Mouse (Mus musculus): Measurements from ENCODE around the gene Bach2. TPM values are rescaled to one million over a fixed set of nuclear protein-coding genes. Genes with fewer than 3 reads are reported as not detected.
A peak's percentile ranks its signal among the peaks of the same experiment; 100 is the strongest.

The Bach2 gene
- polyA plus RNA-seq, 1 experiment from 2014 or later = 12.2 TPM

DNA sequence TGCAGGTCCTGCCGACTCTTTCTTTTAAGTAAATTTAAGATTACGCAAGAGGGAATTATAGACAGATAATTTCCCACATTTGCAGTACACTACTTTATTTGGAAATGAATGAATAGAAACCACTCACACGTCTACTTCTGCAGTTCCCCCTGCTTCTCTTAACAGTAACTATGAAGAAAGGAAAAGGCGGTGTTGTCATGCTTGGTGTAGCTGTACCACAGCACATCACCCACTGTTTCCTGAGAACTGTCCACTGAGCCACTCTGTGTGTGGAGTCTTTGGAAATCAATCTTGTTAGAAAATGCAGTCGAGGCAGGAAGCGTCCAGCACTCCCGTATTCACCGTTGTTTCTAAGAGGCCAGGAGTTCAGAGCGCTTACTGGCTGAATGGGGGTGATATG lies 174.9 kb downstream of the Bach2 start:
- no peaks in the 10 kb centered on the region for H3K27me3 ChIP-seq
- H3K4me2 ChIP-seq (replicated peaks) = no peak overlapping the region
- ATAC-seq (ENCODE audit: low FRiP score, low read depth) = no peak
- no peaks in the 10 kb centered on the region for H3K36me3 ChIP-seq
- H3K4me3 ChIP-seq = no peak overlapping the region
- H3K4me1 ChIP-seq = 0 out of 2 replicates have a peak, but pooled peaks cover 7% of the 10 kb centered on the region
- 83% methylated on average over 9 of the region's 9 CpGs for WGBS
- H3K9me3 ChIP-seq = no peaks in the 10 kb centered on the region
- H3K27ac ChIP-seq = no peak overlapping the region
- H3K9ac ChIP-seq = no peak overlapping the region

DNA sequence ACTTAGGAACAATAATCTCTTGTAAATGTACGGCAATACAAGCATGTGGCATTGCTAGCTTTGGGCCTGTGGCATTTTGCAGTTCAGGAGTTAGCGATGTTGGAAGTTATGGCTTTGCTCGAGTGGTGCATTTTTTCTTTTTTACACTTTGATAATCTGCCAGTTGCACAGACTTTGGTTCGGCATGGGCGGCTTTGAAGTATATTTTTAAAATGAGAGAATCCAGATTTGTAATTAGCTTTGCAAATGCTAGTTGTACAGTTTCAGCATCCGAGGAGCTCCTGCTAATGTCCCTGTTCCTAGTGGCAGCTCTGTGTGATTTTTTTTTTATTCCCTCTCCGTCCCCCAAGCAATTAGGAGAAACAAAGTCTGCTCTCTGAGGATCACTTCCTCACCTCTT lies 176.4 kb downstream of the Bach2 start:
- no peak overlapping the region for H3K4me2 ChIP-seq (replicated peaks)
- H3K36me3 ChIP-seq = no peaks in the 10 kb centered on the region
- 0 out of 2 replicates have a peak, but pooled peaks cover 7% of the 10 kb centered on the region for H3K4me1 ChIP-seq
- WGBS = 65% methylated on average over 7 of the region's 7 CpGs
- H3K9ac ChIP-seq = no peak overlapping the region
- no peaks in the 10 kb centered on the region for H3K27me3 ChIP-seq
- no peak overlapping the region for H3K4me3 ChIP-seq
- H3K9me3 ChIP-seq = no peaks in the 10 kb centered on the region
- ATAC-seq (ENCODE audit: low FRiP score, low read depth) = no peak
- no peak overlapping the region for H3K27ac ChIP-seq

DNA sequence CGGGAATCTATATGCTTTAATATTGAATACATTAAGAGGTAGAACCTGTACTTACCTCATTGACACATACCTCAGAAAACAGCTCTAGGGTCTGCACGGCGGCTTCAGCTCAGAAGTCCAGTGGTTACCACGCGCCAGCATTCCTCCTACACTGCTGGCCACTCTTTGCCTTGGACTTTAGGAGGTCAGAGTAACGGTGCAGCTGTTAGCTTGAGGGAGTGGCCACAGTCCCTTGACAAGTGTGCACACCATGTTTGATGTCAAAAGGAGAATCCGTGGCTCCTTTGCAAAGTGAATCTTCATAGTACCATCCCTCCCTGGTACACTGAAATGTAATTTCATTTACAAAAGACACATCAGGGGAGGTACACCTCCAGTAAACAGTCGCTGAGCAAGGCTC lies 179.3 kb downstream of the Bach2 start:
- no peaks in the 10 kb centered on the region for H3K27me3 ChIP-seq
- H3K4me3 ChIP-seq = no peak overlapping the region
- no peak overlapping the region for H3K4me2 ChIP-seq (replicated peaks)
- H3K27ac ChIP-seq = no peak overlapping the region
- H3K4me1 ChIP-seq = 0 out of 2 replicates have a peak, but pooled peaks cover 5% of the 10 kb centered on the region
- no peaks in the 10 kb centered on the region for H3K9me3 ChIP-seq
- H3K9ac ChIP-seq = no peak overlapping the region
- WGBS = 87% methylated on average over 8 of the region's 8 CpGs
- no peak for ATAC-seq (ENCODE audit: low FRiP score, low read depth)
- H3K36me3 ChIP-seq = no peaks in the 10 kb centered on the region

DNA sequence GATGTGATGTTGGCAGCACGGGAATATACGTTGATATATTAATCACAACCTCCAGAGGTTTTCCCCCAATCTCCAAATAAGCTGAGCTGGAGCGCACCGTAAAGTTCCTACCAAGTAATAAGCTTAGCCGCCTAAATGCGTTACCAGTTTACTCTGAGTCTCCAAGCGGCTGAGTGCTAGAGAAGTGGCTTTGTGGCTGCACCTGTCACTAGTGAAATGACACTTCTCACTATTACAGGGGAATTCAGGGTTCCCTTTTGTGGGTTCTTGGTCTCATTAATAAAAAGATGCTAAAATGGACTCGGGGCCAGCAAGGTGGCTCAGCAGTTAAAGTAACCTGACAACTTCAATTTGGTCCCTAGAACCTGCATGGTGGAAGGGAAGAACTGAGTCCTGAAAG lies 183.0 kb downstream of the Bach2 start:
- Histone ChIP-seq H3K4me1 (0 out of 2 replicates have a peak, but pooled peaks cover under 1% of the 10 kb centered on the region), H3K9me3 (no peaks in the 10 kb centered on the region), H3K4me3 (no peak overlapping the region), H3K27me3 (no peaks in the 10 kb centered on the region), H3K36me3 (no peaks in the 10 kb centered on the region), H3K27ac (no peak overlapping the region), H3K9ac (no peak overlapping the region), H3K4me2 (replicated peaks) (no peak overlapping the region)
- no peak for ATAC-seq (ENCODE audit: low FRiP score, low read depth)
- WGBS = 86% methylated on average over 8 of the region's 8 CpGs

DNA sequence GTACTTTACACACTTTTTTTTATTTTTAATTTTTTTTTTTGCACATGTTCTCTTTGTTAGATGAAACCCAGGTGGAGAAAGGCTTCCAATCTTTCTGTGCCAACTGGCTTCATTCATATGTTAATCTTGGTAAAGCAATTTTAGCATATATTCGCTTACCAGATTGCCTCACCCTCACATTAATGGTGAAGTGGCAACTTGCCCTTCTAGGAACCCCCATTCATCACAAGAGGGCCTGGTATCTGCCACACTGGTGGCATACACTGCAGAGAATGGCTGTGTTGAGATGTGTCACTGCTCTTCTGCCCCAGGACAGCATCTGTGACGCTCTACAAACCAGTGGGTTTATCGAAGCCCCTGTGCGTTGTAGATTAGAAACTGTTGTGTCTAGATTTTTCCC lies 183.8 kb downstream of the Bach2 start:
- WGBS = 91% methylated on average over 4 of the region's 4 CpGs
- Histone ChIP-seq H3K4me2 (replicated peaks) (no peak overlapping the region), H3K4me1 (0 out of 2 replicates have a peak, but pooled peaks cover 9% of the 10 kb centered on the region), H3K27ac (no peak overlapping the region), H3K4me3 (no peak overlapping the region), H3K9me3 (no peaks in the 10 kb centered on the region), H3K27me3 (no peaks in the 10 kb centered on the region), H3K9ac (no peak overlapping the region), H3K36me3 (no peaks in the 10 kb centered on the region)
- no peak for ATAC-seq (ENCODE audit: low FRiP score, low read depth)

DNA sequence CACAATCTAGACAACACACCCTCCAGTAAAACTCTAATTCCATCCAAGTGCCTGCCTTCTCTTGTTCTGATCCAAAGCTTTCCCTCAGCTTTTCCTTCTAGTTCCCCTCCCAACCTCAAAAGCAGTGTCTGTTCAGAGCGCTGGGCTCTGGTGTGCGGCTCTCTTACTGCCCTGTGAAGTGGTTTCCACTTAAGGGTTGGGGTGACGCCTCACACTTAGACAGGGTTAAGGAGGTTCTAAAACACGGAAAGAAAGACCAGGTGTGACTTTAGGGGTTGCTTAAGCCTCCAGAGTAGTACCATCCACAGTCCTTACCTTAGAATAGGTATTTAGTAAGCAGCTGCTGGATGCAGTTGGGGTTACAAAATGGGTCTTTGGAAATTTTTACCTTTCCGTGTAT lies 185.1 kb downstream of the Bach2 start:
- H3K9ac ChIP-seq = no peak overlapping the region
- 0 out of 2 replicates have a peak, but pooled peaks cover 9% of the 10 kb centered on the region for H3K4me1 ChIP-seq
- no peaks in the 10 kb centered on the region for H3K36me3 ChIP-seq
- no peaks in the 10 kb centered on the region for H3K9me3 ChIP-seq
- ATAC-seq (ENCODE audit: low FRiP score, low read depth) = no peak
- H3K4me3 ChIP-seq = no peak overlapping the region
- no peak overlapping the region for H3K4me2 ChIP-seq (replicated peaks)
- H3K27me3 ChIP-seq = no peaks in the 10 kb centered on the region
- H3K27ac ChIP-seq = no peak overlapping the region
- WGBS = 80% methylated on average over 5 of the region's 5 CpGs

DNA sequence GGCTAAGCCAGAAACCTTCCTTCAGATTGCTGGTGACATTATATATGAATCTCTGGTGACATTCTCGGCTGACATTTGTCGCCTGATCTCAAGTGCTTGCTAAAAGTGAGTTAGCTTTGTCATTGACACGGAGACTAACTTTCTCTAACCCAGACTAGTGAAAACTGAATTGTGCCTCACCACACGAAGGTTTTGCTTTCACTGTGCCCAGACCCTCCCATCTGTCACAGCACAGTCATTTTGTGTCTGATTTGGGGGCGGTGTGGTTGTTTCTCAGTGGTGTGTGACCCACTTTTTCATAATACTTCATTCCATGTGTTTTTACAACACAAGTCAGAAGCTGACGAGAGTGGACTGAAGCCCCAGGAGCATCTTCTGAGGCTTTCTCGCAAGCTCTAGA lies 185.8 kb downstream of the Bach2 start:
- Histone ChIP-seq H3K9ac (no peak overlapping the region), H3K27me3 (no peaks in the 10 kb centered on the region), H3K4me2 (replicated peaks) (no peak overlapping the region), H3K36me3 (no peaks in the 10 kb centered on the region), H3K4me3 (no peak overlapping the region), H3K4me1 (0 out of 2 replicates have a peak, but pooled peaks cover 11% of the 10 kb centered on the region), H3K27ac (no peak overlapping the region), H3K9me3 (no peaks in the 10 kb centered on the region)
- 81% methylated on average over 7 of the region's 7 CpGs for WGBS
- ATAC-seq (ENCODE audit: low FRiP score, low read depth) = no peak

DNA sequence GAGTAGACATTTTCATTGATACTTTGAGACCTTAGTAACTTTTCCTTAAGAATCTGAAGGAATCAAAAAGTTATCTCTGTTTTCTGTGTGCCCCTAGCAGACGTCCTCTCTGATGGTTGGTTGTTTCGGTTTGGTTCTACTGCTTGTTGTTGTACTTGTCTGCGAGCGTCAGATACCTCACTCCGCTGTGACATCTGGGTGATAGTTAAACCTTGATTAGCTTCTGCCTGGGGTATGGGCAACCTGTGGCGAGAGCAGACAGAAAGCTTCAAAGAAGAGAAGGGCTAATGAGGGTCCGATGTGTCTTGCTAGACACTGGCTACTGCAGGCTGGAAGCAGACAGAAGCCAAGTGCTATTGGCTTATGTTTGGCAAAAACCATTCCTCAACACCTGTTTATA lies 186.5 kb downstream of the Bach2 start:
- no peak overlapping the region for H3K4me3 ChIP-seq
- no peaks in the 10 kb centered on the region for H3K36me3 ChIP-seq
- peaks cover 13% of the 10 kb centered on the region; the same call in 1 of the 2 replicates for H3K4me1 ChIP-seq
- H3K9ac ChIP-seq = no peak overlapping the region
- H3K4me2 ChIP-seq (replicated peaks) = no peak overlapping the region
- 65% methylated on average over 7 of the region's 7 CpGs for WGBS
- H3K27ac ChIP-seq = no peak overlapping the region
- no peak for ATAC-seq (ENCODE audit: low FRiP score, low read depth)
- H3K27me3 ChIP-seq = no peaks in the 10 kb centered on the region
- H3K9me3 ChIP-seq = no peaks in the 10 kb centered on the region

DNA sequence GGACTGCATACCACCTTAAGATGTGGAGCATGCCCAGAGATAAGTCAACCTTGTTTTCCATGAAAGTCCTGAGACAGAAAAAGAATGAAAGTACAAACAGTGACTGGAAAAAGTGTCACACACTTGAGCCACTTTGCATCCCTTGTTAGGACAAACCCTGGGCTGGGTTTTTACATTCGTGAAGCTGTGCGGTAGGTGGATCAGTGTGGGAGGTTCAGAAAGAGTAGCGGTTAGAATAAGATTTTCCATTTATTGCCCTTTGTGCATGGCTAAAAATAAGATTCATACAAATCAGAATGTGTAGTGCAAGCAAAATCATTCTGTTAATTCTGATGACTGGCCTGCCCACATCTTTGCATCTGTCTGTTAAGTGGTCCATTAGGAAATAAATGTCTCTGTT lies 187.0 kb downstream of the Bach2 start:
- no peak overlapping the region for H3K9ac ChIP-seq
- no peaks in the 10 kb centered on the region for H3K9me3 ChIP-seq
- no peaks in the 10 kb centered on the region for H3K27me3 ChIP-seq
- WGBS = 98% methylated on average over 3 of the region's 3 CpGs
- H3K36me3 ChIP-seq = no peaks in the 10 kb centered on the region
- no peak overlapping the region for H3K27ac ChIP-seq
- no peak overlapping the region for H3K4me2 ChIP-seq (replicated peaks)
- no peak overlapping the region for H3K4me3 ChIP-seq
- H3K4me1 ChIP-seq = peaks cover 19% of the 10 kb centered on the region
- ATAC-seq (ENCODE audit: low FRiP score, low read depth) = no peak

DNA sequence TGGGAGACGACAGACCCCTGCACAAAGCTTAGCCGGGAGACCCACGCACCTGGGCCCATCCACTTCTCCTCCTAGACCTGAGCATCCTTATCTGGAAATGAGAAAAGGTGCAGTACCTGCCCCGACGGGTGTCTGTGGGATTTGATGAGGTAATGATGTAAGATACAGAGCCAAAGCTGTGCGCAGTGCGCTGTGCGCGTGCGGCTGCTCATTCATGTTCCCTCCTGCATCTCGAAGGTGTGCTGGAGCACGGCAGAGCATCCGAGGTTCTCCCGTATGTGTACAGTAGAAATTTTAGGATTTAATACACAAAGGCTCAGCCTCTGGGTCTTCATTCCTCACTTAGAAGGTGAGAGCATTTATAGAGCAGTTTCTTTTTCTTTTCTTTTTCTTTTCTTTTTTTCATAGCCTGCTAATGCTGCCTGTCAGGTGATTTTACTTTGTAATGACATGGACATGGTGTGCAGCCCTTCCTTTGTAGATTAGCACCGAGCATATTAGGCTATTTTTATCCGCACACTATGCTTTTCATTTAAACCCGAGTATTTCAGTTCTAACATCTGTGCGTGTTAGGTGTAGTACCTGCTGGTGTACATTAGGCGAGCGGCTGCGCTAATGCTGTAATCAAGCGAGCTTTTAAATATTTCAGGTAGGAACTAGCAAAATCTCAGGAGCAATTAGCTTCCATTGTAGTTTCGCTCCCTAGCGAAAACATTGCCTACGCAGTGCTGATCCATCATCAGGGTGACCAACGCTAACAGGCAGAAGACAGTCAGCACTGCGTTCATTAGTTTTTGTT lies 188.4 kb downstream of the Bach2 start:
- Histone ChIP-seq H3K9ac (no peak overlapping the region), H3K27me3 (no peaks in the 10 kb centered on the region), H3K4me1 (peaks cover 31% of the 10 kb centered on the region), H3K4me3 (no peak overlapping the region), H3K27ac (no peak overlapping the region), H3K36me3 (no peaks in the 10 kb centered on the region), H3K4me2 (replicated peaks) (no peak overlapping the region), H3K9me3 (no peaks in the 10 kb centered on the region)
- no peak for ATAC-seq (ENCODE audit: low FRiP score, low read depth)
- WGBS = 78% methylated on average over 27 of the region's 27 CpGs

DNA sequence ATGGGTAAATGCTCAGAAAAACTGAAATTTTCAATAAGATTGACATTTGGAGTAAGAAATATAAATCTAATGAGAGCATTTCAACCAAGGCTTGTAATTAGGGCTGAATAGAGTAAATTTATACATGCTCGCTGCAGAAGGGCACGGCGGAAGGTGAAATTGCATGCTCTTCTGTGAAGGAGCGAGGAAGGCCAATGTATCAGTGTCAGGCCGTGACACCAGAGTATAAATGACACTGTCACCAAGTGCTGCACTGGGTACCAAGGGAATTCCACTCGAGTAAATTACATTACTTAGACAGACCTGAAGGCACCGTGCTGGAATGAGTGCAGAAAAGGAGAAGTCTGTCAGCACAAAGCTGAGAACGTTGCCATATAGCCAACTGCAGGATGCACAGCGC lies 190.1 kb downstream of the Bach2 start:
- 74% methylated on average over 9 of the region's 9 CpGs for WGBS
- ATAC-seq (ENCODE audit: low FRiP score, low read depth) = no peak
- no peaks in the 10 kb centered on the region for H3K9me3 ChIP-seq
- H3K27me3 ChIP-seq = no peaks in the 10 kb centered on the region
- H3K9ac ChIP-seq = no peak overlapping the region
- no peaks in the 10 kb centered on the region for H3K36me3 ChIP-seq
- H3K4me2 ChIP-seq (replicated peaks) = no peak overlapping the region
- no peak overlapping the region for H3K27ac ChIP-seq
- H3K4me1 ChIP-seq = peaks cover 46% of the 10 kb centered on the region
- H3K4me3 ChIP-seq = no peak overlapping the region

DNA sequence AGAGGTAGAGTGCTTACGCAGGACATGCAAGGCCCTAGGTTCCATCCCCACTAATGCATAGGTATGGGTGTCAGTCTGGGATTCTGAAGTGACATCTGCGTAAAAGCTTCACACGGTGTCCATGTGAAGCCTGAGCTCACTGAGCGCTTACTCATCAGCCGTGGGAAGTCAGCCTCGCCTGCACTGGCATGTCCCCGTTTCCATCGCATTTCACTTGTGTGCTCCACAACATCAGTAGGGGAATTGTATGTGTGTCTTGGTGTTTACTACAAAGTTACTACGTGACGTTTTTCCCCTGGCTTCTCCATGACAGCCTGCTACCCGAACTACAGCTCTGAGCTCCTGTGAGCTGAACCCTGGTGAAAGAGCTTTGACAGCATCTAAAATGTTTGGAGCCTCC lies 191.5 kb downstream of the Bach2 start:
- Histone ChIP-seq H3K9me3 (no peaks in the 10 kb centered on the region), H3K27ac (no peak overlapping the region), H3K4me1 (peaks cover 46% of the 10 kb centered on the region), H3K9ac (no peak overlapping the region), H3K4me2 (replicated peaks) (no peak overlapping the region), H3K4me3 (no peak overlapping the region), H3K27me3 (no peaks in the 10 kb centered on the region), H3K36me3 (no peaks in the 10 kb centered on the region)
- no peak for ATAC-seq (ENCODE audit: low FRiP score, low read depth)
- WGBS = 81% methylated on average over 11 of the region's 11 CpGs

DNA sequence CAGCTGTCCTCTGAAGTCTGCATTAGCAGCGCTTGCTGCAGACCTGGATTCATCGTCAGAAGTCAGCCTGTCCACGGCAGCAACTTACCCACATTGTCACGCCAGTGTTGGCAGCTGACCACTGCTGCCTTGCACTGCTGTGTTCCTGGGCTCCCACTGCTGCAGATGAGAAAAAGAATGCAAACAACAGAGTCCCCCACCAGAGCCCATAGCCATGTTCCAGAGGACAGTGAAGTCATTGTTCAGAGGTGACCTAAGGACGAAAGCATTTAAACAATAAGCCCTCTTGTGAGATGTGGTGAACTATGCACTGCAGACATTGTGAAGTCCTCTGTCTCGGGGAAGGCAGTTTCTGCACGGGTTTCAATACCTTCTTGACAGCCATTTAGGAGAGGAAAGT lies 192.4 kb downstream of the Bach2 start:
- no peak overlapping the region for H3K27ac ChIP-seq
- H3K4me1 ChIP-seq = peaks cover 46% of the 10 kb centered on the region
- H3K9ac ChIP-seq = no peak overlapping the region
- ATAC-seq (ENCODE audit: low FRiP score, low read depth) = no peak
- H3K36me3 ChIP-seq = no peaks in the 10 kb centered on the region
- peak overlapping the region; percentile 40 for H3K4me2 ChIP-seq (replicated peaks)
- no peaks in the 10 kb centered on the region for H3K27me3 ChIP-seq
- 54% methylated on average over 7 of the region's 7 CpGs for WGBS
- H3K4me3 ChIP-seq = no peak overlapping the region
- no peaks in the 10 kb centered on the region for H3K9me3 ChIP-seq

Measured in limb, embryonic 13.5 days (tissue).